Mouse (Mus musculus): ENCODE measurements around the gene Maob. TPM values are rescaled to one million over a fixed set of nuclear protein-coding genes. Genes with fewer than 3 reads are reported as not detected.

The Maob gene
- 0.18 and 0.24 TPM in 2 replicates for polyA plus RNA-seq (2012; ENCODE audit: low replicate concordance)

DNA sequence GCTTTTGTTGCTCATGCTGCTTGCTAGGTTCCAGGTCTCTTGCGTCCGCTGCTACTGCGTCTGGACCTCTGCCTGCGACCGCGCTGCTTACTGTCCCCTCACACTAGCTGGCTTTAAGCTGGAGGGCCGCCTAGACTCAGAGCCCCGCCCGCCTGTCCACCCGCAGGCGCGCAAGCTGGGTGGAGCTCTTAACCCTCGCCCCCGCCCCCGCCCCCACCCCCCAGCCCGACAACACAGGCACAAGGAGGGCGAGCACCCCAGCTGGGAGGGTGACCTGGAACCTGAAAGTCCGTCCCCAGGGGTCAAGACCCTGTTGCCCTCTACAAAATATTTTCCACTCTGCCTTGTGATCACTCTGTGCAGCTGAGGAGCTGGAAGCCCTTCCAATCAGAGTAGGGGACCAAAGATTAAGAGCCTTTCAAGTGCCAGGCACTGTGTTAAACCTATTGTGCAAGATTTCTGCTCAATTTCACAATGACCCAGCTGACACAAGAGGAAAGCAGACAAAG is at the start of gene Maob:
TSS of gene Maob (minus strand) at position 106 of the 509 bp plus-strand sequence.

Other genes with a start within 250 kb of the Maob start
- gene Maoa, start 197.7 kb downstream of the Maob start, polyA plus RNA-seq (2012; ENCODE audit: low replicate concordance) = 0.04 TPM in 2 replicates
- gene Ndp, start 94.4 kb upstream of the Maob start, polyA plus RNA-seq (2012; ENCODE audit: low replicate concordance) = not detected in 2 replicates